Mouse (Mus musculus) embryonic facial prominence, embryonic 14.5 days (tissue): ENCODE results near the gene Cdh12. TPM values are rescaled to one million over a fixed set of nuclear protein-coding genes. Genes with fewer than 3 reads are reported as not detected.

Experiments used
- ATAC-seq: fragments of 200-750 bp; cut with Nextera tagmentation; 2 replicates; pipeline ENCODE4 v1.8.0; 2017; ENCODE audit warnings: low read depth, moderate number of reproducible peaks, moderate TSS enrichment
- DNase-seq: peaks from one replicate; pipeline ENCODE4 v3.0.0-alpha.2; 2015; ENCODE audit warnings: low spot score
- H3K27ac ChIP-seq: fragments of 300-500 bp; sonication (generic); replicated peaks from 2 replicates; pipeline ENCODE4 v1.5.1; 2014; ENCODE audit warnings: low read depth, mild to moderate bottlenecking, low read length, moderate library complexity
- H3K27me3 ChIP-seq: fragments of 300-500 bp; sonication (generic); replicated peaks from 2 replicates; pipeline ENCODE4 v1.6.1; 2014; ENCODE audit warnings: low read length; ENCODE audit not compliant: control insufficient read depth, insufficient read depth
- H3K36me3 ChIP-seq: fragments of 300-500 bp; sonication (generic); 2 replicates; pipeline ENCODE4 v1.6.1; 2014; ENCODE audit warnings: low read length, mixed read lengths; ENCODE audit not compliant: control insufficient read depth, insufficient read depth
- H3K4me1 ChIP-seq: fragments of 300-500 bp; sonication (generic); 2 replicates; pipeline ENCODE4 v1.6.1; 2014; ENCODE audit warnings: antibody characterized with exemption, low read length; ENCODE audit not compliant: control insufficient read depth, insufficient read depth
- H3K4me2 ChIP-seq: fragments of 300-500 bp; sonication (generic); 2 replicates; pipeline ENCODE4 v1.6.1; 2014; ENCODE audit warnings: low read depth, mild to moderate bottlenecking, low read length, moderate library complexity, mixed read lengths
- H3K4me3 ChIP-seq: fragments of 300-500 bp; sonication (generic); 2 replicates; pipeline ENCODE4 v1.5.1; 2014; ENCODE audit warnings: low read depth, mild to moderate bottlenecking, low read length
- H3K9ac ChIP-seq: fragments of 300-500 bp; sonication (generic); 2 replicates; pipeline ENCODE4 v1.6.1; 2014; ENCODE audit warnings: low read depth, mild to moderate bottlenecking, low read length, moderate library complexity, mixed read lengths
- H3K9me3 ChIP-seq: fragments of 300-500 bp; sonication (generic); 2 replicates; pipeline ENCODE4 v1.6.1; 2016; ENCODE audit warnings: low read length; ENCODE audit not compliant: control insufficient read depth
- WGBS: fragments of 180-500 bp; shearing (Covaris S2); extraction: QIAGEN DNeasy Blood & Tissue Kit; methylation state at CpG from one replicate; pipeline ENCODE4 v1.1.7; 2014; 5-methylcytosine and 5-hydroxymethylcytosine counted together
- polyA plus RNA-seq: library from polyadenylated mRNA; unstranded; fragments of >200 nt; fragmentation: Nextera tagmentation; extraction: Ambion mirVana; gene quantifications from 2 replicates; pipeline ENCODE4 v1.2.1, GENCODE M21; 2014

Gene Cdh12
- polyA plus RNA-seq, 1 experiment from 2014 or later = 1.1 TPM

GRCm38 (mm10) chr15:21269856-21270255 is 820.8 kb downstream of the Cdh12 start:
- ATAC-seq (no peak), DNase-seq (no peak)
- Histone ChIP-seq H3K9me3 (no peaks in the 10 kb centered on the region), H3K4me1 (no peaks in the 10 kb centered on the region), H3K27ac (no peak overlapping the region), H3K27me3 (no peaks in the 10 kb centered on the region), H3K4me2 (no peak overlapping the region), H3K4me3 (no peak overlapping the region), H3K36me3 (no peaks in the 10 kb centered on the region), H3K9ac (no peak overlapping the region)
- whole genome bisulfite sequencing = 85% methylated on average over 1 of the region's 1 CpGs

GRCm38 (mm10) chr15:21297051-21297450 is 848.0 kb downstream of the Cdh12 start:
- Histone ChIP-seq H3K4me3 (no peak overlapping the region), H3K4me1 (no peaks in the 10 kb centered on the region), H3K4me2 (no peak overlapping the region), H3K27me3 (no peaks in the 10 kb centered on the region), H3K9me3 (no peaks in the 10 kb centered on the region), H3K36me3 (no peaks in the 10 kb centered on the region), H3K27ac (no peak overlapping the region), H3K9ac (no peak overlapping the region)
- ATAC-seq (no peak), DNase-seq (no peak)
- 86% methylated on average over 1 of the region's 1 CpGs for WGBS

DNA sequence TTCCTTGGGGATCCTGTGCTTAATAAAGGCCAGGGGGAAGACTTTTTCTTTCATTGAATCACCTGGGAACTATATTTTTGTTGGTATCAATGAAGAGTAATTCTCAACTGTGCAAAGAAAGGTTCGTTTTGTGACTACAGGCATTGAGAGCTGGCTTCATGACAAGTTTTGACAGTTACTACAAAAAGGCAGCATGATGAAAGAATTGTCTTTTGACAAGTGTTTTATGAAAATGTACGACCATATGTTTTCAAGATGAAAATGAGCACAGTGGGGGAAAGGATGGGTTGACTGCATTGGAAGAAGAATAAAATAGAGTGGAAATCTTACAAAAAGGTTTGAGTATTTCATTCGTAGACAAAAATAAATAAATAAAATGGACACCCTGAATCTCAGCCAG is 866.4 kb downstream of the Cdh12 start:
- no peaks in the 10 kb centered on the region for H3K27me3 ChIP-seq
- ATAC-seq (no peak), DNase-seq (peak; percentile 3)
- H3K4me1 ChIP-seq = no peaks in the 10 kb centered on the region
- WGBS = 58% methylated on average over 3 of the region's 3 CpGs
- H3K36me3 ChIP-seq = no peaks in the 10 kb centered on the region
- no peak overlapping the region for H3K27ac ChIP-seq
- no peaks in the 10 kb centered on the region for H3K9me3 ChIP-seq
- no peak overlapping the region for H3K4me3 ChIP-seq
- H3K9ac ChIP-seq = no peak overlapping the region
- no peak overlapping the region for H3K4me2 ChIP-seq

DNA sequence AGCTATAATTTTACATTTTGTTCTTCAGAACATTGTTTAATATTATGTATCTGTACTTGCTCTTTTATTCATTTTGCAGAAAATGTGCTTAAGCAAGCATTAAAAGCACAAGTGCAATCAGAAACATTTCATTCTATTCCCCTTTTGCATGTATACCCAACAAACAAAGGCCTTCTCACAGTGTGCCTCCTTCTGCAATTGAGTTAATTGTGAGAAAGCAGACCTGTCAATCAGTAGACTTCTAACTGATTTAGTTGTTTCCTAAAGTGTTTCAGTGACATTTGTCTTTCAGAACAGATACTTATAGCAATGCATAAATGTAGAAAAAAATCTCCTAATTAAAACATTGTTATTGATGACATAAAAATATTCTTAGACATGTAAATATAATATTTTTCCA is 894.8 kb downstream of the Cdh12 start:
- no peaks in the 10 kb centered on the region for H3K9me3 ChIP-seq
- no peak for ATAC-seq
- H3K4me1 ChIP-seq = no peaks in the 10 kb centered on the region
- no peak overlapping the region for H3K9ac ChIP-seq
- H3K27me3 ChIP-seq = no peaks in the 10 kb centered on the region
- H3K36me3 ChIP-seq = no peaks in the 10 kb centered on the region
- H3K27ac ChIP-seq = no peak overlapping the region
- no peak for DNase-seq
- H3K4me2 ChIP-seq = no peak overlapping the region
- no peak overlapping the region for H3K4me3 ChIP-seq

DNA sequence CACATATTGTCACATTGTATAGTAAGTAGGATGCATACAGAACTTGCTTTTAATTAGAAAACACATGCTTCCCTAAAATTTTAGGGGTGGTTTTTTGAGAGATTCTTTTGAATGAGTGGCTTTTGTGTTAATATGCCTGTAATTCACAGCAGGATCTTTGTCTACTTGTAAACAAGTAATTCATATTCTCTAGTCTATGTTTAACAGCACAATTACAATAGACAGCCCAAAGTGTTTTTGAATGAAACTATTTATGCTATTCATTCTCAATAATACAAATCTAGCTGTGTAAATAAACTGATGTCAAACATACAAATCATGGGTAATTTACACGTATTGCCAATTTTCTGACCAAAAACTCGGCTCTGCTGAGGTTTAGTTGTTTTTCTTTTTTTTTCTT is 895.3 kb downstream of the Cdh12 start:
- H3K9me3 ChIP-seq = no peaks in the 10 kb centered on the region
- no peaks in the 10 kb centered on the region for H3K36me3 ChIP-seq
- no peak overlapping the region for H3K9ac ChIP-seq
- no peaks in the 10 kb centered on the region for H3K4me1 ChIP-seq
- H3K27ac ChIP-seq = no peak overlapping the region
- H3K4me3 ChIP-seq = no peak overlapping the region
- ATAC-seq (no peak), DNase-seq (no peak)
- no peak overlapping the region for H3K4me2 ChIP-seq
- H3K27me3 ChIP-seq = no peaks in the 10 kb centered on the region
- 51% methylated on average over 2 of the region's 2 CpGs for WGBS

DNA sequence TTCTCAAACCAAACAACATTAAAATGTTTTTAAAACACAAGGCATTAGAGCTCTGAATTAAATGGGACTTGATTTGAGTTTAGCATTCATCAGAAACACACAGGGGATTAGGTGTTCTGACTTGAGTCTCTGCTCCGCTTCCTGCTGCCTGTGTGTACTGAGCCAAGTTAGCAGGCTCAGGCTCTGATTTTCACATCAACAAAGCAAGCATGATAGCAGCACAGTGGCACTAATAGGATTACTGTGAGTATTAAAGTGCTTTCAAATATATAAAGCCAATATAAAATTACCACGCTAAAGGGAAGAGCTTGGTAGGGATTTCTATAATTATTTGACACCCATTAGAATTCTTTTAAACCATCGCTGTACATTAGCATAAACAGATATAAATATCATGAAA is 895.7 kb downstream of the Cdh12 start:
- no peaks in the 10 kb centered on the region for H3K9me3 ChIP-seq
- no peak overlapping the region for H3K4me2 ChIP-seq
- no peak overlapping the region for H3K9ac ChIP-seq
- ATAC-seq (peak; percentile 79; the same call in 1 of the 2 replicates), DNase-seq (peak; percentile 59)
- WGBS = 59% methylated on average over 3 of the region's 3 CpGs
- H3K4me3 ChIP-seq = no peak overlapping the region
- H3K27ac ChIP-seq = no peak overlapping the region
- H3K36me3 ChIP-seq = no peaks in the 10 kb centered on the region
- no peaks in the 10 kb centered on the region for H3K4me1 ChIP-seq
- H3K27me3 ChIP-seq = no peaks in the 10 kb centered on the region

DNA sequence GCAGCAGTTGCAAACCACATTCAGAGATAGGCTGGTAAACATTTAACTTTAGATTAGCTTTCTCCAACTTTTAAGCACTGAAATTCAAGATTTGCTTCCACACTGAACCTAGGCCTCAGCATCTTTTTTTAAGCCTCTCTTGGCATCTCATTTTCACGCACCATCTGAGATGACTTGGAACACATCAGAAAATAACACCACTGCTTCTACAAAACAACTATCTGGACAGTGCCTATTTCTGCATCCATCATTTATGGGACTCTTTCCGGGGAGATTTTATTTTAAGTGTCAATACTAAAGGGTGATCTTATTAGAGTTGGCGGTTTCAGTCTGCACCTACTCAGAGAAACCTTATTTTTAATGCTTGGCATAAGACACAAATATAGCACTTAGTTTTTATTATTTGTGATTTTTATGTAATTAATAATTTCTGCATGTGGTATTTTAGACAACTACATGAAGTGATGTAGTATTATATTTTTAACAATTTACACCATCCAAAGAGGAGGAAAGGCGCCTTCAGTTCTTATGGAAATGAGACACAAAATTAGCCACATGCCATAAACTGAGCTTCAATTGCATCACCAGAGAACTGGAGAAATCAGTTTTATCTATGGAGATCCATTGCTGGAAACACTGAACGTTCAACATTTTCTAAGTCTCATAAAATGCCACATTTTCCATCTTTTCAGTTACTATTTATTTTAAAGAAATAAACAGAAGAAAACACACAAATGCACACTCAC is 906.5 kb downstream of the Cdh12 start:
- H3K4me2 ChIP-seq = no peak overlapping the region
- no peaks in the 10 kb centered on the region for H3K4me1 ChIP-seq
- 84% methylated on average over 5 of the region's 5 CpGs for WGBS
- H3K9me3 ChIP-seq = no peaks in the 10 kb centered on the region
- H3K9ac ChIP-seq = no peak overlapping the region
- H3K27me3 ChIP-seq = no peaks in the 10 kb centered on the region
- DNase-seq = no peak
- no peak overlapping the region for H3K27ac ChIP-seq
- H3K36me3 ChIP-seq = no peaks in the 10 kb centered on the region
- H3K4me3 ChIP-seq = no peak overlapping the region
- ATAC-seq = no peak

GRCm38 (mm10) chr15:21366366-21366765 is 917.3 kb downstream of the Cdh12 start:
- no peak for ATAC-seq
- no peak overlapping the region for H3K4me2 ChIP-seq

GRCm38 (mm10) chr15:21375460-21375859 is 926.4 kb downstream of the Cdh12 start:
- no peaks in the 10 kb centered on the region for H3K27me3 ChIP-seq
- no peaks in the 10 kb centered on the region for H3K9me3 ChIP-seq
- H3K36me3 ChIP-seq = no peaks in the 10 kb centered on the region
- H3K27ac ChIP-seq = no peak overlapping the region
- ATAC-seq = no peak
- no peak overlapping the region for H3K9ac ChIP-seq
- no peaks in the 10 kb centered on the region for H3K4me1 ChIP-seq
- DNase-seq = no peak
- H3K4me2 ChIP-seq = no peak overlapping the region
- no peak overlapping the region for H3K4me3 ChIP-seq
- 83% methylated on average over 5 of the region's 5 CpGs for WGBS

More at GRCm38 (mm10) chr15:21366366-21366765, 917.3 kb downstream of the Cdh12 start:
- no peak overlapping the region for H3K27ac ChIP-seq
- no peak overlapping the region for H3K4me3 ChIP-seq
- H3K4me1 ChIP-seq = no peaks in the 10 kb centered on the region
- no peaks in the 10 kb centered on the region for H3K9me3 ChIP-seq
- H3K9ac ChIP-seq = no peak overlapping the region
- H3K27me3 ChIP-seq = no peaks in the 10 kb centered on the region
- no peaks in the 10 kb centered on the region for H3K36me3 ChIP-seq
- DNase-seq = no peak
